Mouse (Mus musculus) lung, adult 2 months (tissue): Measurements from ENCODE around the gene Scnn1b.

ENCODE experiments used
- CTCF ChIP-seq: fragments of 200-500 bp; IDR thresholded peaks from 2 replicates; pipeline ENCODE4 v1.5.1; 2011; ENCODE audit warnings: mild to moderate bottlenecking, low read length, control low read depth; ENCODE audit not compliant: insufficient read depth
- POLR2A ChIP-seq: fragments of 200-500 bp; IDR thresholded peaks from 2 replicates; pipeline ENCODE4 v1.6.1; 2011; ENCODE audit warnings: low read depth, mild to moderate bottlenecking, control low read depth, low read length, borderline replicate concordance; ENCODE audit errors: extremely low read depth

GRCm38 (mm10) chr7:121963883-121964398 lies 99.1 kb downstream of the Scnn1b start:
- 0 out of 2 replicates have a peak, but pooled peaks have one; percentile 13 for TF ChIP-seq CTCF
- no peak for TF ChIP-seq POLR2A
